Mouse (Mus musculus) heart, embryonic 10.5 days (tissue): ENCODE data around the gene Prr13. TPM values are rescaled to one million over a fixed set of nuclear protein-coding genes. Genes with fewer than 3 reads are reported as not detected.

Experiments
- DNase-seq: peaks from one replicate; pipeline ENCODE4 v3.0.0-alpha.2; 2017; ENCODE audit warnings: low spot score
- H3K27ac ChIP-seq: fragments of 300-500 bp; sonication (generic); 2 replicates; pipeline ENCODE4 v1.5.1; 2016; ENCODE audit warnings: mild to moderate bottlenecking
- H3K27me3 ChIP-seq: fragments of 300-500 bp; sonication (generic); 2 replicates; pipeline ENCODE4 v1.6.1; 2016; ENCODE audit warnings: mild to moderate bottlenecking; ENCODE audit not compliant: poor library complexity, insufficient read depth, severe bottlenecking
- H3K36me3 ChIP-seq: fragments of 300-500 bp; sonication (generic); 2 replicates; pipeline ENCODE4 v1.6.1; 2016; ENCODE audit warnings: mild to moderate bottlenecking, moderate library complexity
- H3K4me1 ChIP-seq: fragments of 300-500 bp; sonication (generic); 2 replicates; pipeline ENCODE4 v1.6.1; 2016; ENCODE audit warnings: mild to moderate bottlenecking
- H3K4me3 ChIP-seq: fragments of 300-500 bp; sonication (generic); 2 replicates; pipeline ENCODE4 v1.5.1; 2016; ENCODE audit warnings: mild to moderate bottlenecking, moderate library complexity
- H3K9me3 ChIP-seq: fragments of 300-500 bp; sonication (generic); 2 replicates; pipeline ENCODE4 v1.6.1; 2016; ENCODE audit warnings: mild to moderate bottlenecking, moderate library complexity
- WGBS: fragments of 180-500 bp; shearing (Covaris S2); methylation state at CpG from one replicate; pipeline ENCODE4 v1.1.7; 2016; 5-methylcytosine and 5-hydroxymethylcytosine counted together
- polyA plus RNA-seq: library from polyadenylated mRNA; unstranded; fragments of >200 nt; fragmentation: Nextera tagmentation; extraction: Ambion mirVana; gene quantifications from 2 replicates; pipeline ENCODE4 v1.2.1, GENCODE M21; 2016

Prr13 gene
- polyA plus RNA-seq, 1 experiment from 2014 or later, result 82.8 TPM

DNA sequence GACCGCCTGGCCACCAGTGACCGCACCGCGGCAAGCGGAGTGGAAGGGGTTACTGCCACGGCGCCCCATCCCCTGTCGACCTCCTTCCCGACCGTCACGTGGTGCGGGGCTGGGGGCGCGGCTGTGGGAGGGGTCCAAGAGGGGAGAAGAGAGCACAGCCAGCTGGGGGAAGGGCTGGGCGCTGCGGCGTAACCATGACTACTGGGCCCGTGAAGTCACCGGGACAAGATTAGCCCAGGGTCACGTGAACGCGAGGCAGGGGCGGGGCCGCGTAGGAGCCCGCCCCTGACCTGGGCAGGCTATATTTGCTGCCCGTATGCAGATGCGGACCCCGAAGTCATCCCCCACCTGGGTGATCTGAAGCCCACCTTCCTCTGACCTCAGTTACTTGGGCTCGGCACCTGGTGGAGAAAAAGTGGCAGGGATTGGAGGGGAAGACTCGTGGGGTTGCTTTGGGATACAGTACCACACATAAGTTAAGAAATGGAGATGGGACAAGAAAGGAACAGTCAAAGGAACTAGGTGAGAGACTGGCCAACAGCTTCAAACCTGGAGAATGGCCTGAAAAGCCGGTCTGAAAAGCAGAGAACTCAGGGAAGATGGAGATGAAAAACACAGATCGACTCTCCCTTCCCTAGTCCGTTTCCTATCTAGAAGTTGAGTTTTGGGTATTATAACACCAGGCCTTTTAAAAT, 51.9 kb downstream of the Prr13 start:
- peak overlapping the region; percentile 78 for H3K4me3 ChIP-seq
- 2% methylated on average over 34 of the region's 34 CpGs for WGBS
- no peaks in the 10 kb centered on the region for H3K27me3 ChIP-seq
- peaks cover 6% of the 10 kb centered on the region; the same call in 1 of the 2 replicates for H3K36me3 ChIP-seq
- peak; percentile 97 for DNase-seq
- peak overlapping the region; percentile 88 for H3K27ac ChIP-seq
- H3K4me1 ChIP-seq, result peaks cover 38% of the 10 kb centered on the region
- H3K9me3 ChIP-seq, result no peaks in the 10 kb centered on the region

DNA sequence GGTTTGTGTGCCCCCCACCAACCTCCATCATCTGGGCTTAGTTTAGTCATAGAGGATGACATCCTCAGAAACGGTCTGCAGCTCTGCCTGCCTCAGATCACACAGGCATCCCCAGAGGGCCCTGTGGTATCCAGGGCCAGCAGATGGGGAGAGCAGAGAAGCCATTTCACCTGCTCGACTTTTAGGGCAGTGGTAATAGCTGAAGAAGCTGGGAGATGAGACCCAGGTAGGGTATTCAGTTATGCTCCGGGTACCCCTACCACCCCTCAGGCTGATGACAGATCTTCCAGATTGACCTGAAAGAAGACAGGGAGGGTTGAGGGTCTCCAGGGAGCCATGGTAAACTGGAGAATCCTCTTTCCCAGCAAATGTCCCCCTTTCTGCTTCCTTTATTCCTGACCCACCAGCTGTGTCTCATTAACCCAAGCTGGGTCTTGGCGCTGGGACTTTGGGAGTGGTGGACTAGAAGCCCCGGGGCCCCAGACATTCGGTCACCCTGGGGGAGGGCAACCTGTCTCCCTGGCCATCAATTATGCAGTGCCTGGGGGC, 52.5 kb downstream of the Prr13 start:
- Histone ChIP-seq H3K4me3 (peak overlapping the region; percentile 78), H3K27ac (peak overlapping the region; percentile 88; the same call in 1 of the 2 replicates), H3K27me3 (no peaks in the 10 kb centered on the region), H3K9me3 (no peaks in the 10 kb centered on the region), H3K4me1 (peaks cover 44% of the 10 kb centered on the region), H3K36me3 (peaks cover 6% of the 10 kb centered on the region; the same call in 1 of the 2 replicates)
- 22% methylated on average over 6 of the region's 6 CpGs for WGBS
- peak; percentile 75 for DNase-seq

DNA sequence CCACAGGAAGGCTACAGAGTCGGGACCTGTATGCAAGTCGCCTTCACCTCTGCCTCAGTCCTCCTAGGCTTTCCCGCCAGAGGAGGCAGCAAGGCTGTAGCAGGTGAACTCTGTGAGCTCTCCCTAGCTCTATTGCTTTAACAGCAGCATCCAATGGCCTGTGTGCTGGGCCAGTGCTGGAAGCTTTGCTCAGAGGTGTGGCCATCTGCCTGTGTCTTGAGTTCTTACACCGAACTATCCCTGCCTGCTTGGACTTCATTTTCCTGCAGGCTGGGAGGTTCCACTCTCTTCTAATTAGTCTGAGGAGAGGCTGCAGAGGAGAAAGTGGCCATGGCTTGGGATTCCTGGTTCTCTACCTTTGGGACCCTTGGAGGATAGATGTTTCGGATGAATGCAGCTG, 53.2 kb downstream of the Prr13 start:
- Histone ChIP-seq H3K36me3 (peaks cover 3% of the 10 kb centered on the region; the same call in 1 of the 2 replicates), H3K4me3 (peak overlapping the region; percentile 78; the same call in 1 of the 2 replicates), H3K27ac (peak overlapping the region; percentile 62; the same call in 1 of the 2 replicates), H3K9me3 (no peaks in the 10 kb centered on the region), H3K27me3 (no peaks in the 10 kb centered on the region), H3K4me1 (peaks cover 50% of the 10 kb centered on the region)
- DNase-seq, result peak; percentile 70
- WGBS, result 36% methylated on average over 5 of the region's 5 CpGs

Other genes starting within 250 kb of the Prr13 start
- 0.22 and 1.5 TPM in 2 replicates for gene Itgb7, start 227.1 kb upstream of the Prr13 start, polyA plus RNA-seq
- 11.3 and 17.3 TPM in 2 replicates for gene Rarg, start 201.5 kb upstream of the Prr13 start, polyA plus RNA-seq
- 0.23 TPM in 1 of 2 replicates, not detected in the other for gene Gm9918, start 188.5 kb upstream of the Prr13 start, polyA plus RNA-seq
- 55.7 and 63.4 TPM in 2 replicates for gene Mfsd5, start 179.6 kb upstream of the Prr13 start, polyA plus RNA-seq
- 35.8 and 40.9 TPM in 2 replicates for gene Espl1, start 162.8 kb upstream of the Prr13 start, polyA plus RNA-seq
- 260 and 282 TPM in 2 replicates for gene Pfdn5, start 132.9 kb upstream of the Prr13 start, polyA plus RNA-seq
- gene Myg1, start 127.3 kb upstream of the Prr13 start, polyA plus RNA-seq, result 80.5 and 94.3 TPM in 2 replicates
- gene Aaas, start 108.3 kb upstream of the Prr13 start, polyA plus RNA-seq, result 87.7 and 96.4 TPM in 2 replicates
- 0.37 and 1.5 TPM in 2 replicates for gene Sp7, start 91.8 kb upstream of the Prr13 start, polyA plus RNA-seq
- gene Sp1, start 52.9 kb upstream of the Prr13 start, polyA plus RNA-seq, result 5.7 and 7.6 TPM in 2 replicates
- 1.6 and 2.4 TPM in 2 replicates for gene Amhr2, start 13.7 kb upstream of the Prr13 start, polyA plus RNA-seq
- gene Pcbp2, start 11.5 kb downstream of the Prr13 start, polyA plus RNA-seq, result 143 and 183 TPM in 2 replicates
- gene Gm10337, start 44.7 kb downstream of the Prr13 start, polyA plus RNA-seq, result not detected in 2 replicates
- 17.9 and 19.7 TPM in 2 replicates for gene Map3k12, start 58.0 kb downstream of the Prr13 start, polyA plus RNA-seq
- gene Tarbp2, start 59.2 kb downstream of the Prr13 start, polyA plus RNA-seq, result 127 and 140 TPM in 2 replicates
- 0.88 and 0.99 TPM in 2 replicates for gene Npff, start 65.9 kb downstream of the Prr13 start, polyA plus RNA-seq
- 0.42 TPM in 1 of 2 replicates, not detected in the other for gene Gm28047, start 166.0 kb downstream of the Prr13 start, polyA plus RNA-seq
- gene Atf7, start 166.4 kb downstream of the Prr13 start, polyA plus RNA-seq, result 24.3 and 26.6 TPM in 2 replicates
- 64.8 and 67.3 TPM in 2 replicates for gene Atp5g2, start 213.3 kb downstream of the Prr13 start, polyA plus RNA-seq